Mouse (Mus musculus): Measurements from ENCODE around the gene Fndc3b. TPM values are rescaled to one million over a fixed set of nuclear protein-coding genes. Genes with fewer than 3 reads are reported as not detected.

The Fndc3b gene
- polyA plus RNA-seq, 1 experiment, result 0.78 TPM

GRCm38 (mm10) chr3:27430621-27431263, 280.4 kb downstream of the Fndc3b start:
- H3K4me1 ChIP-seq, result no peaks in the 10 kb centered on the region
- peaks cover 3% of the 10 kb centered on the region; the same call in 1 of the 2 replicates for H3K9me3 ChIP-seq
- H3K4me3 ChIP-seq (replicated peaks), result no peak overlapping the region
- H3K36me3 ChIP-seq (replicated peaks; ENCODE audit: low read length), result no peaks in the 10 kb centered on the region
- TF ChIP-seq GATA1 (IDR thresholded peaks at IDR 0.05; ENCODE audit: borderline replicate concordance, low read length) (no peak), FLI1 (IDR thresholded peaks at IDR 0.05; ENCODE audit: low read length) (no peak)
- H3K27me3 ChIP-seq (replicated peaks), result no peaks in the 10 kb centered on the region

DNA sequence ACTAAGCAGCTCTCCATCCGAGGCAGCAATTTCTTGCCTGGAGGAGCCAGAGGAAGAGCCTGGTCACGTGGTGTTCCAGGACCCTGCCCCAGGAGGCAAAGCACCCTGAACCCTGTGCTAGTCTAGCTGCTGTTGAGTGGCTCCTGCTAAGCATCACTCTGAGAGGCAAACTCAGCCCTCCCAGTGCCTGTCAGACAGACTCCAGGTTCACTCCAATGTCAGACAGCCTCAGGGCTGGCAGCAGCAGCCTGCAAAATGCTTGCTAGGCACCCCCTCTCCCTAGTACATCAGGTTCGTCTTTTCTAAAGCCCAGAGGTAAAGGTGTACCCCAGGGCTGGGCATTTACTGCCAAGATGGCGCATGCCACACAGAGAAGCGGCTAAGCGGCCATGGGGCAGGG, 283.7 kb downstream of the Fndc3b start:
- no peak for TF ChIP-seq GATA1 (IDR thresholded peaks at IDR 0.05; ENCODE audit: borderline replicate concordance, low read length)
- TF ChIP-seq FLI1 (IDR thresholded peaks at IDR 0.05; ENCODE audit: low read length), result no peak
- no peak overlapping the region for H3K4me3 ChIP-seq (replicated peaks)
- no peaks in the 10 kb centered on the region for H3K27me3 ChIP-seq (replicated peaks)
- peaks cover 3% of the 10 kb centered on the region; the same call in 1 of the 2 replicates for H3K9me3 ChIP-seq
- H3K4me1 ChIP-seq, result no peaks in the 10 kb centered on the region
- H3K36me3 ChIP-seq (replicated peaks; ENCODE audit: low read length), result no peaks in the 10 kb centered on the region

- no peak for TF ChIP-seq FLI1 (IDR thresholded peaks at IDR 0.05; ENCODE audit: low read length)
- no peak for TF ChIP-seq GATA1 (IDR thresholded peaks at IDR 0.05; ENCODE audit: borderline replicate concordance, low read length)
- Histone ChIP-seq H3K27me3 (replicated peaks) (no peaks in the 10 kb centered on the region), H3K4me1 (no peaks in the 10 kb centered on the region), H3K36me3 (replicated peaks; ENCODE audit: low read length) (no peaks in the 10 kb centered on the region), H3K4me3 (replicated peaks) (no peak overlapping the region), H3K9me3 (no peaks in the 10 kb centered on the region)
These were observed 286.9 kb downstream of the Fndc3b start for GRCm38 (mm10) chr3:27424049-27424667.

- Histone ChIP-seq H3K36me3 (replicated peaks; ENCODE audit: low read length) (no peaks in the 10 kb centered on the region), H3K4me1 (no peaks in the 10 kb centered on the region), H3K9me3 (no peaks in the 10 kb centered on the region), H3K4me3 (replicated peaks) (no peak overlapping the region), H3K27me3 (replicated peaks) (no peaks in the 10 kb centered on the region)
- TF ChIP-seq GATA1 (IDR thresholded peaks at IDR 0.05; ENCODE audit: borderline replicate concordance, low read length), result no peak
- no peak for TF ChIP-seq FLI1 (IDR thresholded peaks at IDR 0.05; ENCODE audit: low read length)
These were observed 288.6 kb downstream of the Fndc3b start for GRCm38 (mm10) chr3:27422521-27422920.

DNA sequence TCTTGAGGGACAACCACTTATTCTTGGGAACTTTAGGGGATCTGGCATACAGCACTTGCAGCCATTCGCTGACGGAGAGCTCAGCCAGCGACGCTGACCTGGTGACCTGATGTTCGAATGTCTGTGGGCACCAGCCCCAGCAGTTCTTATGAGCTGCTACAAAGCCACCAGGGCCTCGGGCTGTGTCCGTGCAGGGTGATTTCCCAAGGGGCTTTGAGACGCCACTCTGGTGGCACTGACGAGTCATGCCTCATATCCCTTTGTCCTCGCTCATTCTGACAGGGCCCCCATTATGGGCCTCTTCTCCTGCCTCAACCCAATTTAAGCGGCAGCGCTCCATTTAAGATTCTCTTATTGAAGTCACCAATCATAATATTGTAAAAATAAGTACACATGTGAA, 289.1 kb downstream of the Fndc3b start:
- Histone ChIP-seq H3K4me3 (replicated peaks) (no peak overlapping the region), H3K9me3 (no peaks in the 10 kb centered on the region), H3K4me1 (no peaks in the 10 kb centered on the region), H3K27me3 (replicated peaks) (no peaks in the 10 kb centered on the region), H3K36me3 (replicated peaks; ENCODE audit: low read length) (no peaks in the 10 kb centered on the region)
- no peak for TF ChIP-seq FLI1 (IDR thresholded peaks at IDR 0.05; ENCODE audit: low read length)
- TF ChIP-seq GATA1 (IDR thresholded peaks at IDR 0.05; ENCODE audit: borderline replicate concordance, low read length), result no peak

DNA sequence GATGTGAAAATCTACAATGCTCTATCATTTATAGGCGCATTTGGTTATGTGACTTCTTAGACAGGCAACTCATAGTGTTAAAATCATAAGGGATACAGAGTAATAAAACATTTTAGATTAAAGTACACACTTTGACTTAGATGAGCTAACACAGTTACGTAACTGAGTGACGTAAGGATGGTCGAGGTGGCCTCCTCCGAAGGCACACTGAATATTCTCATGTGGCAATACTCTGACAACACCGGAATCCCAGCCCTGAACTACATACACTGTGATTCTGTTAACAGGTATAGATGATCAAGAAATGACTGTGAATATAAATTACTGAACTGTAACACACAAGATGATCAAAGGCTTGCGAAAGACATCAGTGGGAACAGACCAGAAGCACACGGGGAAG, 292.5 kb downstream of the Fndc3b start:
- Histone ChIP-seq H3K27me3 (replicated peaks) (no peaks in the 10 kb centered on the region), H3K4me3 (replicated peaks) (no peak overlapping the region), H3K4me1 (no peaks in the 10 kb centered on the region), H3K36me3 (replicated peaks; ENCODE audit: low read length) (no peaks in the 10 kb centered on the region), H3K9me3 (0 out of 2 replicates have a peak, but pooled peaks cover 3% of the 10 kb centered on the region)
- TF ChIP-seq GATA1 (IDR thresholded peaks at IDR 0.05; ENCODE audit: borderline replicate concordance, low read length), result no peak
- TF ChIP-seq FLI1 (IDR thresholded peaks at IDR 0.05; ENCODE audit: low read length), result no peak

- Histone ChIP-seq H3K4me1 (no peaks in the 10 kb centered on the region), H3K27me3 (replicated peaks) (no peaks in the 10 kb centered on the region), H3K9me3 (0 out of 2 replicates have a peak, but pooled peaks cover 3% of the 10 kb centered on the region), H3K4me3 (replicated peaks) (no peak overlapping the region), H3K36me3 (replicated peaks; ENCODE audit: low read length) (no peaks in the 10 kb centered on the region)
- TF ChIP-seq FLI1 (IDR thresholded peaks at IDR 0.05; ENCODE audit: low read length), result no peak
- TF ChIP-seq GATA1 (IDR thresholded peaks at IDR 0.05; ENCODE audit: borderline replicate concordance, low read length), result no peak
These were observed 294.3 kb downstream of the Fndc3b start for GRCm38 (mm10) chr3:27416786-27417185.

DNA sequence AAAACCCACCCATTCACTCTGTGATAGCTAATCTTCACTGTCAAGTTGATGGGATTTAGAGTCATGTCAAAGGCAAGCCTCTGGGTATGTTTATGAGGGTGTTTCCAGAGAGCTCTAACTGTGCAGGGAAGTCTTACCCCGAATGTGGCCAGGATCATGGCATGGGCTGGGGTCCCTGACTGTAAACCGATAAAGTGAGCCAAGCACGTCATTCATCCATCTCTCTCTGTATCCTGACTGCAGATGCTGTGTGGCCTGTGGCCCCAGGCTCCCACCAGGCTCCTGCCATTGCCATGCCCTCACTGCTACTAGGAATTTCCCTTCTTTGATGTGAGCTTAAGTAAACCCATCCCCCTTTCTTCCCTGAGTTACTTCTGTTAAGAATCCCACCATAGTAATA, 297.5 kb downstream of the Fndc3b start:
- Histone ChIP-seq H3K36me3 (replicated peaks; ENCODE audit: low read length) (no peaks in the 10 kb centered on the region), H3K9me3 (0 out of 2 replicates have a peak, but pooled peaks cover 3% of the 10 kb centered on the region), H3K27me3 (replicated peaks) (no peaks in the 10 kb centered on the region), H3K4me1 (no peaks in the 10 kb centered on the region), H3K4me3 (replicated peaks) (no peak overlapping the region)
- TF ChIP-seq GATA1 (IDR thresholded peaks at IDR 0.05; ENCODE audit: borderline replicate concordance, low read length), result no peak
- no peak for TF ChIP-seq FLI1 (IDR thresholded peaks at IDR 0.05; ENCODE audit: low read length)

GRCm38 (mm10) chr3:27411286-27411685, 299.8 kb downstream of the Fndc3b start:
- TF ChIP-seq FLI1 (IDR thresholded peaks at IDR 0.05; ENCODE audit: low read length) (no peak), GATA1 (IDR thresholded peaks at IDR 0.05; ENCODE audit: borderline replicate concordance, low read length) (no peak)
- H3K4me3 ChIP-seq (replicated peaks), result no peak overlapping the region
- no peaks in the 10 kb centered on the region for H3K36me3 ChIP-seq (replicated peaks; ENCODE audit: low read length)
- 0 out of 2 replicates have a peak, but pooled peaks cover 3% of the 10 kb centered on the region for H3K9me3 ChIP-seq
- H3K4me1 ChIP-seq, result no peaks in the 10 kb centered on the region
- no peaks in the 10 kb centered on the region for H3K27me3 ChIP-seq (replicated peaks)

GRCm38 (mm10) chr3:27408564-27408963, 302.5 kb downstream of the Fndc3b start:
- H3K4me3 ChIP-seq (replicated peaks), result no peak overlapping the region
- no peaks in the 10 kb centered on the region for H3K9me3 ChIP-seq
- TF ChIP-seq GATA1 (IDR thresholded peaks at IDR 0.05; ENCODE audit: borderline replicate concordance, low read length), result no peak
- no peak for TF ChIP-seq FLI1 (IDR thresholded peaks at IDR 0.05; ENCODE audit: low read length)
- H3K4me1 ChIP-seq, result no peaks in the 10 kb centered on the region
- H3K27me3 ChIP-seq (replicated peaks), result no peaks in the 10 kb centered on the region
- H3K36me3 ChIP-seq (replicated peaks; ENCODE audit: low read length), result no peaks in the 10 kb centered on the region
